Mouse (Mus musculus): ENCODE data around the gene Rwdd3.

DNA sequence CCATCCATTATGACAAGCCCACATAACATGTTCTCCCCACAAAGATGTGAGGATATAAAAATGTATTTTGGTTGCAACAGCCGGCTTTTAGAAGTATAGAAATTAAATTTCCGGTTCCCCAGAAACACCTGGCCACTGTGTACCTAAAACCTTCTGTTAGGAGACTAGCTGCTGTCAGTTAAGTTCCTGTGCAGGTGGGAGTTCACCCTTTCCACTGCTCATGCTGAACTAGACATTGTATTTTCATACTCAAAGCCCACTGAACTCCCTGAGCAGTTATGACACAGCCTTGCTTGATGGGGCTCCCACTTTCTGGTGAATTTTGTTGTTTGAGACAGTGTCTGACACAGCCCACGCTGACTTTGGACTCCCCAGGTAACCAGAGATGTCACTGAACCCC, 42.0 kb upstream of the Rwdd3 start:
- TF ChIP-seq CTCF (IDR thresholded peaks at IDR 0.05; ENCODE audit: low read depth, low read length) (no peak), POLR2AphosphoS5 (IDR thresholded peaks at IDR 0.05; ENCODE audit: insufficient replicate concordance, low read depth, low read length) (no peak), TAL1 (conservative IDR thresholded peaks at IDR 0.05; ENCODE audit: low read depth, low read length) (no peak), GATA2 (IDR thresholded peaks at IDR 0.05; ENCODE audit: borderline replicate concordance, low read depth, low read length) (no peak), GATA1 (IDR thresholded peaks at IDR 0.05; ENCODE audit: borderline replicate concordance, low read length) (no peak)

All from G1E (cell line).